Mouse (Mus musculus) CH12.LX (cell line): ENCODE measurements at regions not wholly inside any gene's neighbourhood (a gene's known extent, or its start where the extent isn't known, plus 50 kb on each side); places are given as distances from the start of the nearest gene placed in this dataset.

Experiments used
- DNase-seq: peaks from one replicate; pipeline ENCODE4 v3.0.0-alpha.2; 2013; ENCODE audit errors: extremely low read depth
- H3K27ac ChIP-seq: 2 replicates; pipeline ENCODE4 v1.5.1; 2012; ENCODE audit warnings: low read depth, mild to moderate bottlenecking, control low read depth, moderate library complexity; ENCODE audit not compliant: insufficient read depth
- H3K27me3 ChIP-seq: replicated peaks from 2 replicates; pipeline ENCODE3; 2012; ENCODE audit warnings: inconsistent platforms
- H3K36me3 ChIP-seq, 2 experiments: replicated peaks in 1 of 2; 2 replicates each; pipeline versions ENCODE3 to v1.6.1; 2012; ENCODE audit warnings: inconsistent platforms in 1 of 2, low read length in 1 of 2, mild to moderate bottlenecking in 1 of 2, mixed read lengths in 1 of 2, moderate library complexity in 1 of 2; ENCODE audit not compliant: control insufficient read depth in 1 of 2, insufficient read depth in 1 of 2
- H3K4me1 ChIP-seq, 2 experiments: 2 replicates each; pipeline ENCODE4 v1.6.1; 2012; ENCODE audit warnings: inconsistent platforms in 1 of 2, moderate library complexity in 1 of 2; ENCODE audit not compliant: insufficient read depth in 2 of 2, control insufficient read depth in 1 of 2
- H3K4me2 ChIP-seq: 2 replicates; pipeline ENCODE4 v1.6.1; 2012; ENCODE audit warnings: low read depth, mild to moderate bottlenecking, control low read depth; ENCODE audit not compliant: poor library complexity, insufficient read depth, severe bottlenecking
- H3K4me3 ChIP-seq, 3 experiments: fragments of 150-350 bp in 1 of 3; sonication (generic) in 1 of 3; replicated peaks in 1 of 3; 2 replicates each; pipeline versions ENCODE3 to v1.5.1; 2011 to 2012; ENCODE audit warnings: low read depth in 2 of 3, low read length in 2 of 3, mild to moderate bottlenecking in 2 of 3, moderate library complexity in 2 of 3, control low read depth in 1 of 3, improper control_type of control experiment in 1 of 3, inconsistent platforms in 1 of 3, mixed read lengths in 1 of 3; ENCODE audit not compliant: poor library complexity in 1 of 3
- H3K79me2 ChIP-seq: replicated peaks from 2 replicates; pipeline ENCODE4 v1.6.1; 2012; ENCODE audit warnings: mild to moderate bottlenecking, moderate library complexity; ENCODE audit not compliant: control insufficient read depth, poor library complexity, insufficient read depth, severe bottlenecking; ENCODE audit errors: extremely low read depth
- H3K9ac ChIP-seq: 2 replicates; pipeline ENCODE4 v1.6.1; 2012; ENCODE audit warnings: low read depth, mild to moderate bottlenecking, control low read depth, moderate library complexity; ENCODE audit not compliant: insufficient read depth
- H3K9me3 ChIP-seq: replicated peaks from 2 replicates; pipeline ENCODE3; 2012; ENCODE audit warnings: low read length, inconsistent platforms, mixed read lengths
- CTCF ChIP-seq, 2 experiments: IDR thresholded peaks in 1 of 2; conservative IDR thresholded peaks in 1 of 2; 2 replicates each; pipeline ENCODE4 v1.5.1; 2011 to 2012; ENCODE audit warnings: low read depth in 2 of 2, low read length in 2 of 2, improper control_type of control experiment in 1 of 2, inconsistent platforms in 1 of 2, mild to moderate bottlenecking in 1 of 2, moderate library complexity in 1 of 2
- E2F4 ChIP-seq: IDR thresholded peaks from 2 replicates; pipeline ENCODE4 v1.6.1; 2011; ENCODE audit warnings: low read depth, low read length, improper control_type of control experiment; ENCODE audit not compliant: insufficient replicate concordance
- GABPA ChIP-seq: IDR thresholded peaks from 2 replicates; pipeline ENCODE4 v1.6.1; 2012; ENCODE audit warnings: low read depth, low read length, improper control_type of control experiment, inconsistent platforms; ENCODE audit not compliant: insufficient replicate concordance
- MAZ ChIP-seq: IDR thresholded peaks from 2 replicates; pipeline ENCODE4 v1.6.1; 2012; ENCODE audit warnings: low read depth, mild to moderate bottlenecking, inconsistent platforms, low read length, improper control_type of control experiment, moderate library complexity
- MYC ChIP-seq: IDR thresholded peaks from 2 replicates; pipeline ENCODE4 v1.6.1; 2011; ENCODE audit warnings: low read depth, mild to moderate bottlenecking, improper control_type of control experiment, low read length
- RCOR1 ChIP-seq: conservative IDR thresholded peaks from 2 replicates; pipeline ENCODE4 v1.6.1; 2012; ENCODE audit warnings: low read depth, mild to moderate bottlenecking, inconsistent platforms, low read length, improper control_type of control experiment
- TCF12 ChIP-seq: IDR thresholded peaks from 2 replicates; pipeline ENCODE4 v1.6.1; 2014; ENCODE audit warnings: low read depth, mild to moderate bottlenecking, inconsistent platforms, low read length, improper control_type of control experiment
- UBTF ChIP-seq: IDR thresholded peaks from 2 replicates; pipeline ENCODE4 v1.6.1; 2012; ENCODE audit warnings: low read depth, mild to moderate bottlenecking, inconsistent platforms, low read length, improper control_type of control experiment, moderate library complexity
- USF2 ChIP-seq: conservative IDR thresholded peaks from 2 replicates; pipeline ENCODE4 v1.6.1; 2011; ENCODE audit warnings: low read depth, low read length, improper control_type of control experiment
- ZKSCAN1 ChIP-seq: IDR thresholded peaks from 2 replicates; pipeline ENCODE4 v1.6.1; 2012; ENCODE audit warnings: low read depth, inconsistent platforms, low read length, improper control_type of control experiment, borderline replicate concordance
- ZMIZ1 ChIP-seq: IDR thresholded peaks from 2 replicates; pipeline ENCODE4 v1.6.1; 2012; ENCODE audit warnings: low read depth, mild to moderate bottlenecking, inconsistent platforms, low read length, improper control_type of control experiment
- dilution Hi-C: fragments of 300-500 bp; cut with MboI; formaldehyde crosslinking; loops from 2 replicates; pipeline ENCODE4 v1.14.3; 2020; ENCODE audit warnings: low sequenced_read_pairs; ENCODE audit not compliant: extremely low pct_unique_long_range_greater_than_20kb, extremely low pct_ligation_motif_present
- in situ Hi-C: fragments of 300-500 bp; cut with MboI; formaldehyde crosslinking; loops from 3 replicates; pipeline ENCODE4 v1.14.3; 2019; ENCODE audit warnings: low sequenced_read_pairs, low pct_ligation_motif_present, low pct_unique_long_range_greater_than_20kb, mixed read lengths

- Histone ChIP-seq H3K27ac (no peak overlapping the region), H3K36me3 (no peaks in the 10 kb centered on the region), H3K4me2 (no peak overlapping the region), H3K9me3 (peaks cover 31% of the 10 kb centered on the region), H3K79me2 (no peaks in the 10 kb centered on the region), H3K27me3 (no peaks in the 10 kb centered on the region), H3K4me1 (no peaks in the 10 kb centered on the region), H3K9ac (no peak overlapping the region), H3K4me3 (no peak overlapping the region)
- DNase-seq = no peak
- TF ChIP-seq RCOR1 = no peak
- in situ Hi-C loops (no loop called here), dilution Hi-C loops (no loop called here)
These were observed 450.2 kb upstream of the Jag1 start for GRCm38 (mm10) chr2:137566619-137567018.

GRCm38 (mm10) chr2:137564064-137564624 is 447.7 kb upstream of the Jag1 start:
- Histone ChIP-seq H3K79me2 (no peaks in the 10 kb centered on the region), H3K9me3 (peaks cover 28% of the 10 kb centered on the region), H3K27me3 (no peaks in the 10 kb centered on the region), H3K36me3 (no peaks in the 10 kb centered on the region), H3K4me2 (no peak overlapping the region), H3K4me1 (no peaks in the 10 kb centered on the region), H3K9ac (no peak overlapping the region), H3K27ac (no peak overlapping the region), H3K4me3 (no peak overlapping the region)
- dilution Hi-C loops = no loop called here
- in situ Hi-C loops = no loop called here
- TF ChIP-seq USF2 = no peak
- no peak for TF ChIP-seq ZMIZ1
- no peak for TF ChIP-seq UBTF
- TF ChIP-seq E2F4 = no peak
- no peak for TF ChIP-seq CTCF (conservative IDR thresholded peaks at IDR 0.05 in 1 of 2, IDR thresholded peaks at IDR 0.05 in 1 of 2; ENCODE audit: low read depth in 2 of 2, low read length in 2 of 2)
- TF ChIP-seq MYC = no peak
- TF ChIP-seq TCF12 = no peak
- TF ChIP-seq GABPA = no peak
- DNase-seq = no peak

- no peak overlapping the region for H3K27ac ChIP-seq
- DNase-seq = no peak
- H3K79me2 ChIP-seq = no peaks in the 10 kb centered on the region
- no peaks in the 10 kb centered on the region for H3K36me3 ChIP-seq
- H3K4me2 ChIP-seq = no peak overlapping the region
- H3K27me3 ChIP-seq = no peaks in the 10 kb centered on the region
- no peak for TF ChIP-seq GABPA
- no peak for TF ChIP-seq MAZ
- no peak for TF ChIP-seq ZKSCAN1
- no peak overlapping the region for H3K9ac ChIP-seq
- no peaks in the 10 kb centered on the region for H3K4me1 ChIP-seq
- peaks cover 31% of the 10 kb centered on the region for H3K9me3 ChIP-seq
- in situ Hi-C loops (no loop called here), dilution Hi-C loops (no loop called here)
- no peak overlapping the region for H3K4me3 ChIP-seq
These were observed 443.9 kb upstream of the Jag1 start for GRCm38 (mm10) chr2:137560366-137560765.
